38 mouse cellular contexts compared by ENCODE assay signal in the genomic region with DNA sequence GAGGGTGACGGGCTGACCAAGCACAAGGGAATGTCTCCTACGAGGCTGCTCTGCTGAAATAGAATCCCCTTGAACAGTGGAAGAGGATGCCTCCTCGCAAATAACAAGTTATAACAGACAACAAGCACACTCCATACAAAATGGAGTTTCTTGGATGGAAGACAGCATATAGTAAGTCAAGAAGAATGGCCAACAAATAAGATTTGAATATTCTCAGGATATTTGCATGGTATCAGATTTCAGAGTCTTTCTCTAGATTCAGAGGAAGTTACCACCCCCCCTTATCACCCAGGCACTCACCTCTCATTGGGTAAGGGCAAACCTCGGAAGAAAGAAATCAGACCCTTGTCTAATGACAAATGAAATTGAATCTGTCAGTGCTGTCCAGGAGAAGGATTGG. TPM values are rescaled to one million over a fixed set of nuclear protein-coding genes. Genes with fewer than 3 reads are reported as not detected.
"Had no signal": no experiment of that assay in that cellular context is flagged by ENCODE, and none has a peak within 500 bp of the region (broad histone marks: within the 10 kb centered on the region; RNA-seq: fewer than 3 reads in every experiment).

Gene Otol1 (plus strand): TSS at position 301 of the 400 bp plus-strand sequence.

- H3K4me3 ChIP-seq: embryonic facial prominence, embryonic 10.5 days; embryonic facial prominence, embryonic 12.5 days; embryonic facial prominence, embryonic 13.5 days; embryonic facial prominence, embryonic 15.5 days; erythroblast, embryonic 14.5 days; forebrain, embryonic 10.5 days; forebrain, embryonic 12.5 days; forebrain, embryonic 13.5 days; forebrain, embryonic 15.5 days; gastrocnemius, adult 2 months; heart, adult 2 months had no signal

- H3K4me2 ChIP-seq: embryonic facial prominence, embryonic 12.5 days; embryonic facial prominence, embryonic 13.5 days; embryonic facial prominence, embryonic 15.5 days; forebrain, embryonic 12.5 days; forebrain, embryonic 13.5 days; forebrain, embryonic 15.5 days had no signal

- H3K36me3 ChIP-seq: embryonic facial prominence, embryonic 10.5 days; embryonic facial prominence, embryonic 12.5 days; embryonic facial prominence, embryonic 13.5 days; embryonic facial prominence, embryonic 15.5 days; forebrain, embryonic 10.5 days; forebrain, embryonic 12.5 days; forebrain, embryonic 15.5 days had no signal

- H3K4me1 ChIP-seq: embryonic facial prominence, embryonic 12.5 days; embryonic facial prominence, embryonic 15.5 days; forebrain, embryonic 12.5 days had no signal

- H3K9me3 ChIP-seq: embryonic facial prominence, embryonic 10.5 days; embryonic facial prominence, embryonic 12.5 days; embryonic facial prominence, embryonic 13.5 days; embryonic facial prominence, embryonic 15.5 days; forebrain, embryonic 10.5 days; forebrain, embryonic 12.5 days; forebrain, embryonic 13.5 days; forebrain, embryonic 15.5 days had no signal

- H3K27me3 ChIP-seq: embryonic facial prominence, embryonic 12.5 days; embryonic facial prominence, embryonic 13.5 days; embryonic facial prominence, embryonic 15.5 days; forebrain, embryonic 12.5 days; forebrain, embryonic 13.5 days; forebrain, embryonic 15.5 days had no signal

- DNase-seq: cerebellum, adult 9-10 months; cerebellum, adult 9-11 months; cerebellum, postnatal 10 days; cerebellum, postnatal 14 days; cerebellum, postnatal 25 days; cerebellum, postnatal 36 days; embryo, embryonic 11 days; forebrain, postnatal 0 days; gastrocnemius, adult 2 months; gastrocnemius, postnatal 10 days; gastrocnemius, postnatal 14 days; gastrocnemius, postnatal 25 days; gastrocnemius, postnatal 36 days; heart, adult 11 months; heart, adult 18-20 months; heart, adult 2 months had no signal

- H3K27ac ChIP-seq: embryonic facial prominence, embryonic 10.5 days; embryonic facial prominence, embryonic 12.5 days; embryonic facial prominence, embryonic 13.5 days; embryonic facial prominence, embryonic 15.5 days; forebrain, embryonic 10.5 days; forebrain, embryonic 12.5 days; forebrain, embryonic 13.5 days; forebrain, embryonic 15.5 days; gastrocnemius, adult 2 months; heart, adult 2 months had no signal

- H3K9ac ChIP-seq: embryonic facial prominence, embryonic 12.5 days; embryonic facial prominence, embryonic 13.5 days; embryonic facial prominence, embryonic 15.5 days; forebrain, embryonic 12.5 days; forebrain, embryonic 13.5 days; forebrain, embryonic 15.5 days; forebrain, postnatal 0 days had no signal

RNA-seq across cellular contexts. Expression of gene Otol1, which starts in this region (rescaled TPM):
- total RNA-seq: common myeloid progenitor, adult 5-6 weeks; forebrain, postnatal 0 days; gastrocnemius, adult 18-20 months; gastrocnemius, adult 2 months; gastrocnemius, adult 8-10 months; gastrocnemius, postnatal 10 days; gastrocnemius, postnatal 14 days; gastrocnemius, postnatal 25 days; gastrocnemius, postnatal 36 days; gastrocnemius, postnatal 4 days; granulocyte monocyte progenitor cell, adult 5-6 weeks; heart, adult 18-20 months; heart, adult 2 months; heart, adult 8-10 months had no signal
- polyA plus RNA-seq: cortical plate, adult 2 months; embryonic facial prominence, embryonic 10.5 days; embryonic facial prominence, embryonic 11.5 days; embryonic facial prominence, embryonic 13.5 days; embryonic facial prominence, embryonic 15.5 days; erythroblast, embryonic 14.5 days; forebrain, embryonic 10.5 days; forebrain, embryonic 11.5 days; forebrain, embryonic 12.5 days; forebrain, embryonic 13.5 days; forebrain, embryonic 14.5 days; forebrain, embryonic 15.5 days; forebrain, embryonic 16.5 days; forebrain, postnatal 0 days; frontal cortex, adult 2 months; gonadal fat pad, adult 2 months; heart, adult 2 months had no signal
